Mouse (Mus musculus): ENCODE measurements around the gene Celsr1.

DNA sequence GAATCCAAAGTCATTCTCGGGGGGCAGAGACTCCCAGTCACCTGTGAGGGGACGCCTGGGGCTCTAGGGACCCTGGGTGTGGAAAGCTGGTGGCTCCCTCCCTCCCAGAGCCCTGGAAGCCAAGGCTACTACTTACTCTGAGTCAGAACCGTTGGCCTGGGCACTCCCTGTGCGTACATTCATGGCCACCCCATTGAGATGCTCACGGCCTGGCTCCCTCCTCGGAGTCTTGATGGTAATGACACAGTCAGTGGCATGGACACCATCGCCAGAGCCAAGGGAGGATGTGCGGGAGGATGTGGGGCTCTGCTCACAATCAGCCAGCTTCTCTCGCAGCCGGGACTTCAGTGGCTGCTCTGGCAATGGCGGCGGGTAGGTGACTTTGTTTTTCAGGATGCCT lies 132.8 kb downstream of the Celsr1 start:
- TF ChIP-seq GATA1 (IDR thresholded peaks at IDR 0.05; ENCODE audit: borderline replicate concordance, low read length) (no peak), FLI1 (IDR thresholded peaks at IDR 0.05; ENCODE audit: low read length) (no peak)
